Mouse (Mus musculus) spleen, postnatal 36 days (tissue): ENCODE data around the gene Nmb.

Experiments
- DNase-seq, 2 experiments: peaks; one replicate each; pipeline ENCODE4 v3.0.0; 2022; ENCODE audit warnings: low spot score in 2 of 2, mixed read lengths in 1 of 2

Nmb gene

GRCm38 (mm10) chr7:80900944-80901501, 3.9 kb downstream of the Nmb start, which contains the start of gene Wdr73:
Gene Wdr73 (minus strand): TSS chr7:80901269.
- DNase-seq: peak; percentile 91 to 92

- no peak for DNase-seq
Observed at GRCm38 (mm10) chr7:80897721-80898120, 7.2 kb downstream of the Nmb start.

GRCm38 (mm10) chr7:80897134-80897533, 7.7 kb downstream of the Nmb start:
- DNase-seq: no peak

GRCm38 (mm10) chr7:80894815-80895519, 9.9 kb downstream of the Nmb start:
- DNase-seq: no peak

- DNase-seq: no peak
Observed at GRCm38 (mm10) chr7:80894196-80894595, 10.7 kb downstream of the Nmb start.

- no peak for DNase-seq
Observed at GRCm38 (mm10) chr7:80893753-80894129, 11.1 kb downstream of the Nmb start.

- no peak for DNase-seq
Observed at GRCm38 (mm10) chr7:80893086-80893752, 11.7 kb downstream of the Nmb start.

GRCm38 (mm10) chr7:80889841-80890241, 15.0 kb downstream of the Nmb start:
- DNase-seq: peak; percentile 85

- no peak for DNase-seq
Observed at GRCm38 (mm10) chr7:80889021-80889511, 15.8 kb downstream of the Nmb start.

- no peak for DNase-seq
Observed at GRCm38 (mm10) chr7:80888595-80888994, 16.3 kb downstream of the Nmb start.

- no peak for DNase-seq
Observed at GRCm38 (mm10) chr7:80885666-80886065, 19.2 kb downstream of the Nmb start.

GRCm38 (mm10) chr7:80882830-80883505, 21.9 kb downstream of the Nmb start:
- DNase-seq: peak; percentile 82 to 85

- no peak for DNase-seq
Observed at GRCm38 (mm10) chr7:80875727-80876126, 29.1 kb downstream of the Nmb start.

GRCm38 (mm10) chr7:80873631-80874030, 31.2 kb downstream of the Nmb start:
- no peak for DNase-seq

GRCm38 (mm10) chr7:80873038-80873437, 31.8 kb downstream of the Nmb start:
- no peak for DNase-seq

- no peak for DNase-seq
Observed at GRCm38 (mm10) chr7:80868686-80869085, 36.2 kb downstream of the Nmb start.

GRCm38 (mm10) chr7:80866514-80867147, 38.2 kb downstream of the Nmb start:
- DNase-seq: no peak

- DNase-seq: no peak
Observed at GRCm38 (mm10) chr7:80865521-80865920, 39.4 kb downstream of the Nmb start.

GRCm38 (mm10) chr7:80864831-80865230, 40.0 kb downstream of the Nmb start:
- peak; percentile 77 for DNase-seq

- DNase-seq: no peak
Observed at GRCm38 (mm10) chr7:80864151-80864550, 40.7 kb downstream of the Nmb start.

- DNase-seq: no peak
Observed at GRCm38 (mm10) chr7:80863520-80863919, 41.4 kb downstream of the Nmb start.

- no peak for DNase-seq
Observed at GRCm38 (mm10) chr7:80862475-80862874, 42.4 kb downstream of the Nmb start.
